Mouse (Mus musculus) cortical plate, adult 2 months (tissue): ENCODE measurements around the gene Bhlhe41. TPM values are rescaled to one million over a fixed set of nuclear protein-coding genes. Genes with fewer than 3 reads are reported as not detected.

Source experiments
- H3K27ac ChIP-seq: fragments of 200-500 bp; 2 replicates; pipeline ENCODE4 v1.5.1; 2012; ENCODE audit warnings: low read length, control low read depth, inconsistent platforms; ENCODE audit not compliant: insufficient read depth
- H3K4me1 ChIP-seq: fragments of 200-500 bp; 2 replicates; pipeline ENCODE4 v1.6.1; 2011; ENCODE audit warnings: low read length; ENCODE audit not compliant: control insufficient read depth, insufficient read depth
- H3K4me3 ChIP-seq: fragments of 200-500 bp; 2 replicates; pipeline ENCODE4 v1.5.1; 2011; ENCODE audit warnings: mild to moderate bottlenecking, low read length, control low read depth; ENCODE audit not compliant: insufficient read depth
- CTCF ChIP-seq: fragments of 200-500 bp; IDR thresholded peaks from 2 replicates; pipeline ENCODE4 v1.5.1; 2011; ENCODE audit warnings: mild to moderate bottlenecking, control low read depth, low read length; ENCODE audit not compliant: insufficient read depth; ENCODE audit errors: extremely low read depth
- POLR2A ChIP-seq: fragments of 200-500 bp; IDR thresholded peaks from 2 replicates; pipeline ENCODE4 v1.6.1; 2011; ENCODE audit warnings: mild to moderate bottlenecking, low read length, control low read depth; ENCODE audit not compliant: insufficient read depth; ENCODE audit errors: extremely low read depth
- polyA plus RNA-seq: library from polyadenylated mRNA; depleted of rRNA; stranded (reverse); fragments of >200 nt; gene quantifications from 2 replicates; pipeline ENCODE4 v1.2.3, GENCODE M21; 2012

The Bhlhe41 gene
- polyA plus RNA-seq, 1 experiment = 26.2 TPM

DNA sequence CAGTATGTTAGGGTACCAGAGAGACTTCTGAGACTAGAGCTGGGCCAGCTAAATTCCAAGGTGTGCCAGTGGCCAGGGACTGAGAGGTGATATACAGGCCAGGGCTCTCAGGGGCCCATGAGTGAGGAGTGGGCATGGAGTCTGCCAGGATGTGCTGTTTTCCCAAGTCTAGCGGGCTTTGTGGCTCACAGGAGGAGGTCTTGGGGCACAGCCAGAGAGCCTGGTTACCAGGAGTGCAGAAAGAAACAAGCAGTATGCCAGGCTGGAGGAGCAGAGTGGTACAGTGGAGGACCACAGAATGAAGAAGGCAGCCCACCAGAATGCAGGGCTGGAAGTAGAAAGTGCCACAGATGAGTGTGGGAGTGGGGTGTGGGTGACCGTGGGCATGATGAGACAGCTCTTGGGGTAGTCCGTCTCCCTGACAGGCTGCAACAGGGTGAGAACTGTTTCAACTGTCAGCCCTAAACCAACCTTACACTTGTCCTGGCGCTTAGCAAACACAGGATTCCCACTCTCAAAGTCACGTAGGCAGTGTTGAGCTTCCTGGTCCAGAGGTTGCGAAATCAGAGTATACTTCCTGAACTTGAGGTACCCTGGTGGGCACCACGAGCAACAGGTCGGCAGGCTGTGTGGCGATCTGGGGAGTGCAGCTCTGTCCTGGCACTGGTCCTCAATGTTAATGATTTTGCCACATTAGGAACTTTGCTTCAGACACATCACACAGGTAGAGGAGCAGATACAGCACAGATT, 11.8 kb upstream of the Bhlhe41 start:
- TF ChIP-seq POLR2A (no peak), CTCF (no peak)
- Histone ChIP-seq H3K27ac (no peak overlapping the region), H3K4me3 (no peak overlapping the region), H3K4me1 (no peaks in the 10 kb centered on the region)

DNA sequence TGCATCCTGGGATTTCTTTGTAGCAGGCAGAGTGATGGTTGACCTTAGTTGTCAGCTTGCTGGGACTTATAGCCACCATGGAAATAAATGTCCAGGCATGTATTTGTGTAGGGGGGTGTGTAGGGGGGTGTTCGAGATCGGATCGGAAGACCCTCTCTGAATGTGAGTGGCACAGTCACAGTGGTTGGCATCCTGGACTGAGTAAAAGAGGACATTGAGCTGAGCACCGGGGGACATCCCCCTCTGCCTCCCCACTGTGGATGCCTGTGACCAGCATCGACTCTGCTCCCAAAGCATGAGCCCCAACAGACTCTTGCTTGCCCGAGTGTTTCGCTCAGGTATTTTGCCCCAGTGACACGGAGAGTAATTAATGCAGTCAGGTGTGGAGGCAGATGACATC, 8.0 kb upstream of the Bhlhe41 start:
- H3K4me3 ChIP-seq = no peak overlapping the region
- H3K4me1 ChIP-seq = no peaks in the 10 kb centered on the region
- TF ChIP-seq CTCF (no peak), POLR2A (no peak)
- no peak overlapping the region for H3K27ac ChIP-seq

DNA sequence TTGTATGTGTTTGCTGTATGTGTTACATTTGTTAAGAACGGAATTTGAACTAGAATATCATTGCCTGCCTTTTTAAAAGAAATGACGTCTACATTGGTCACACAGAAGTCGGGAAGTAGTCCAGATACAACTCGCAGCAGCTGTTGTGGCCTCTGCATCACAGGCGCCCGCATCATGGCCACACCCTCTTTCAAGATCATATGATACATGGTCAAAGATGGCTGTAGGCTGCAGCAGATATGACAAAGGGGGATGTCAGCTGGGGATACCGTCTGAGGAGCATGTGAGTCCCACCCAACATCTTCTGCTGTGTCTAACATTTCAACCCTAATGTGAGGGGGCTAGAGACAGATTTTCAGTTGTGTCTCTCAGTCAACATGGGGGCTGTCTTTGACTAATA, 6.7 kb upstream of the Bhlhe41 start:
- no peak for TF ChIP-seq CTCF
- TF ChIP-seq POLR2A = no peak
- Histone ChIP-seq H3K4me3 (no peak overlapping the region), H3K4me1 (no peaks in the 10 kb centered on the region), H3K27ac (no peak overlapping the region)

DNA sequence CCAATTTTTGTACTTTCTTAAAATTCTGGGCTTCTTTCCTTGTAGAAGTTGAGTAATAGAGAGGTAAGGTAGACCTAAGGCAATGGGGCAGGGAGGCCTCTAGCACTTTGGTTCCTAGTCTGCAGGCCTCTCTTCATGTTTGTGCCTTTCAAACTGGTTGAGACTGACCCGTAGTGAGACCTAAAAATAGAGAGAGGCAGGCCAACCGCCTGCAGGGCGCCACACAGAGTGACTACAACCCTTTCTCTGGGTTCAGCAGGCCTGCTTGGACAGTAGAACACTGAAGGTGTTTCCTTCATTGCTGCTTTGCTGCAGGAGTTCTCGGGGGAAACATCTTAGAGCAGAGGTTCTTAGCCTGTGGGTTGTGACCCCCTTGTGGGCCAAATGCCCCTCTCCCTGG, 5.6 kb upstream of the Bhlhe41 start:
- Histone ChIP-seq H3K27ac (no peak overlapping the region), H3K4me3 (no peak overlapping the region)
- no peak for TF ChIP-seq CTCF
- no peak for TF ChIP-seq POLR2A

DNA sequence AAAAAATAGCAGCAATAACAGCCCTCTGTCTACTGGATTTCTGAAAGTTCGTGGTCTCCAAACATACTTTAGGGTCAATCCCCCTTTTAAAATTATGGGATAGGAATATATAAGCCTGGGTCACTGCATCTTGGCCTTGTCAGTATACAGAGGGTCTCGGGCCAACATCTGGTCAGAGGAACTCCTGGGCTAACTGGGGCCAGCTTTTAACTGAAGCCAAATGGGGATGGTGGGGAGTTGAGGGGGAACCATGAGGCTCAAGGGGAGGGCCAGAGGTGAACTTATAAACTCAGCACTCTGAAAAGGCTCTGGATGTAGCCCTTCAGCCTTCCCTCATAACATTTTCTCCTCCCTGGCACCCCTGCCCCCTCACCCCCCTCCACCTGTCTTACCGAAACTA, 1.8 kb upstream of the Bhlhe41 start:
- Histone ChIP-seq H3K27ac (no peak overlapping the region), H3K4me3 (no peak overlapping the region), H3K4me1 (no peaks in the 10 kb centered on the region)
- no peak for TF ChIP-seq CTCF
- TF ChIP-seq POLR2A = no peak

More for the DNA sequence above, 5.6 kb upstream of the Bhlhe41 start:
- H3K4me1 ChIP-seq = no peaks in the 10 kb centered on the region

DNA sequence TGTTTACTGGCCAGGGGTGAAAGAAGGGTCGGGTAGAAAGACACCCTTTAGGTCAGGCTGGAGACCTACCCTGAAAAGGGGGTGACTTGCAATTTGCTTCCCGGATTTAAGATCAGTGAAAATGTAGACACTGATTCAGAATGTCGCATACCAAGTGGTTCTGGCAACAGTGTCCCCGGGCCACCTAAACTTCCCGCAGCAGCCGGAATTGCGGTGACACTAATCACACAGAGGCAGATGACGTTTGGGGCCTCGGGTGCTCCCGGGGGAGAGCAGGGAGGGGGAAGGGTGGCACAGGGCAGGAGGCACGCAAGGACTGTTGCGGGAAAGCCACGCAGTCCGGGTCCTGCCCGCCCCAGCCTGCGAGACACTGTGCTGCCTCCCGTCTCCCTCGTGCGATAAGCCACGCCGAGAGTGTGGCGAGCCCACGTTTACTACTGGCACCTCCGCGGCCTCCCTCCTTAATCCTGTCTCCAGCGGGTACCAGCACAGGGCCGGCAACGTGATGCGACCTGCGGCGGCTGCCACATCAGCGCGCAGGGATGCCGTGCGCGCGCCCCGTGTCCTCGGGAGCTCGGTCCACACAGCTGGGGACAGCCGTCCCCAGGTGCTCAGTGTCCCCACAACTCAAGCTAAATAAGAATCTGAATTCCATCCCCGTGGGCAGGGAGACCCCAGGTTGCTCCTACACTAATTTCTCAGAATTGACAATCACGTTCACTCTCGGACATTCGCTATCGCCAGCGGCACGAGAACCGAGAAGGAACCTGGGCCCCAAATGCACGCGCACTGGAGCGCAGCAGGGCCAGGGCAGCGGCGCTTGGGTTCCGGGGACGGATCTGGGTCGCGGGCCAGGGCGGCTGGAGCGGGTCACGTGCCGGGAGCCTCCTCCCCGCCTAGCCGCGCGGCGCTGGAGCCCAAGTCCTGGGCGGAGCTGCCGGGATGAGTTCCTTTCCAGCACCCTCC, 811 bp upstream of the Bhlhe41 start:
- peak overlapping the region; percentile 96 for H3K27ac ChIP-seq
- TF ChIP-seq CTCF (no peak), POLR2A (peak; percentile 37)
- H3K4me1 ChIP-seq = no peaks in the 10 kb centered on the region
- peak overlapping the region; percentile 62 for H3K4me3 ChIP-seq

DNA sequence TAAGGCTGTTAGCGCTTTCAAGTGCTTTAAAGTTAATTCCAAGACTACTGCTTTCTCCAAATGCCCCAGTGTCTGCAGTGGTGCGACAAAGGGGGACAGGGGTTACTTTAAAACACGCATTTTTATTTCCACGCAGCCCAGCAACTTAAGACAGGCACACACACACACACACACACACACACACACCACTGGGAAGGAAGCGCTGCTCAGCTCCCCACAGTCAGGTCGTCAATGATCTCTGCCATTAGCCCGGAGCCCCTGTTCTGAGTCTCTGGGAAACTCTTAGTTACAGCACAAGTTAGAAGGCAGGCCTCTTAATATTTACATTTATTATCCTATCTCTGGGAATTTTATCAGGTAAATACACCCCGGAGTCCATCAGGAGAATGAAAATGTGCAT, 1.2 kb downstream of the Bhlhe41 start:
- H3K27ac ChIP-seq = peak overlapping the region; percentile 96
- TF ChIP-seq POLR2A = no peak
- no peak for TF ChIP-seq CTCF
- peaks cover 4% of the 10 kb centered on the region; the same call in 1 of the 2 replicates for H3K4me1 ChIP-seq
- peak overlapping the region; percentile 62 for H3K4me3 ChIP-seq

DNA sequence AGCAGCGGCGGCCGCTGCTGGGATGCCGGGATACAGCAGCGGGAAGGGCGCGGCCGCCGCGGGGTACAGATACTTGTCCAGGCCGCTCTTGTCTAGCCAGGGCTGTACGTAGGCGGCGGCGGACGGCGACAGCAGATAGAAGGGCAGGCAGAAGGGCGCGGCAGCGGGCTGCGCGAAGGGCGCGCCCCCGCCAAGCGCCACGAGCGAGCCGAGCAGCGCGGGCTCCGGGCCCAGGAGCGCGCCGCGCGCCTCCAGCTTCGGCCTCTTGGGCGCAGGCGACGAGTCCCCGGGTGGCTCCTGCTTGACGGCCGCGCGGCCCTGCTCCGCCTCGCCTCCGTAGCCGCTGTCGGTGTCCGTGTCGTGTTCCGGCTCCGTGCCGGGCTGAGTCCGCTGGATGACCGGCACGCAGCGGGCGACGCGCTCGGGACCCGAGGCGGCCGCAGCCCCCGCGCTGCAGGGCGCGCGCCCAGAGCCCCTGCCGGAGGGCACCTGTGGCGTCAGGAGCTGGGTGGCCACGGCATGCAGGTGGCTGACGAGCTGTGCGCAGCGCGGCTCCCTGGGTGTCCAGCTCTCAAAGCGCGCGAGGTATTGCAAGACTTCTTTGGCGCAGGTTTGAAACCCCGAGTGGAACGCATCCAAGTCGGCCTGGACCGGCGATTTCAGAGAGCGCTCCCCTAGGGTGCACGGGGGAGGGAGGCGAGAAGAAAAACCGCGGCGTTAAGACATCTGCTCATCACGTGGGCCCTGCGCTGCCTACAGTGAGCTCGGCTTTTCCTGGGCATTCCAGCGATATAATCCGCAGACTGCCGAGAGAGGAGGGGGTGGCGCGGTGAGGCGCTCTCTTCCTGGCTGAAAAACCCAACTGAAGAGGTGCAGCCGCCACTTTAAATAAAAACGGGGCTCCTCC, 2.0 kb downstream of the Bhlhe41 start:
- H3K27ac ChIP-seq = peak overlapping the region; percentile 96
- H3K4me1 ChIP-seq = peaks cover 4% of the 10 kb centered on the region; the same call in 1 of the 2 replicates
- peak overlapping the region; percentile 62 for H3K4me3 ChIP-seq
- TF ChIP-seq CTCF = no peak
- TF ChIP-seq POLR2A = peak; percentile 65; the same call in 1 of the 2 replicates

DNA sequence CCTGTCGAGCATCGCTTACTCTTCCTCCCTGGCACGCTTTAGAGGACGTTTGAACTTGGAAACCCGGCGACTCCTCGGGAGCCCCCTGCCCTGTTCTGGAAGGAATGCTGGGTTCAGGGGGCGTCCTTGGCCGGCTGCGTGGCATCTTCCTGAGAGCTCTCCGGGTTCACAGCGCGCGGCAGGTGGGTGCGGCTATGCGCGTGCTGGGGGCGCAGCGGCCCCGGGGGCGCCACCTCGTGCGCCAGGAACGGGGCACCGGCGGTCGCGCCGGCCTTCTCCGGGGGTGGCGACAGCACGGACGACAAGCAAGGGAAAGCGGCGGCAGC, 2.7 kb downstream of the Bhlhe41 start:
- TF ChIP-seq POLR2A = no peak
- TF ChIP-seq CTCF = no peak
- Histone ChIP-seq H3K4me3 (peak overlapping the region; percentile 62), H3K4me1 (peaks cover 4% of the 10 kb centered on the region; the same call in 1 of the 2 replicates), H3K27ac (peak overlapping the region; percentile 96)
